Mouse (Mus musculus) cerebral cortex, adult 2 months (tissue): ENCODE data around the gene Alad.

ENCODE experiments used
- WGBS: fragments of 180-500 bp; shearing (Covaris S2); methylation state at CpG from one replicate; pipeline ENCODE4 v1.1.7; 2018; 5-methylcytosine and 5-hydroxymethylcytosine counted together

Alad gene

DNA sequence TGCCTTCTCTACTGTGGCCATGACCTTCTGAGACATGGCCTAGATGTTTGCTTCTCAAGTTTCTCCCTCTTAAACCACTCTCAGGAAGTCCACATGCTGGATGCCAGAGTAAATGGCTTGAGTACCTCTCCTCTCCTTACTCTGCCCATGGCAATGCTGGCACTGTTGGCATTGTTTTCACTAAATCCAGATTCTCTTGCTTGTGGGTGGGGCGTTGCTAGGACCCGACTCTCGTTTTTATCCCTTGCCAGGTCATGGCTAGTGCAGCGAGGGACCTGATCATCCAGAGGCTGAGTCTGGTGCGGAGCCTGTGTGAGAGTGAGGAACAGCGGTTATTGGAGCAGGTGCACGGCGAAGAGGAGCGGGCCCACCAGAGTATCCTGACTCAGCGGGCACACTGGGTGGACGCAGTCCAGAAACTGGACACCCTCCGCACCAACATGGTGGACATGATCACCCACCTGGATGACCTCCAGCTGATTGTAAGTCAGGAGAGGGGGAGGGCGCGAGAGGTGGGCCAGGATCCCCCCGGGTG lies 33.5 kb downstream of the Alad start:
- 91% methylated on average over 15 of the region's 15 CpGs for WGBS

DNA sequence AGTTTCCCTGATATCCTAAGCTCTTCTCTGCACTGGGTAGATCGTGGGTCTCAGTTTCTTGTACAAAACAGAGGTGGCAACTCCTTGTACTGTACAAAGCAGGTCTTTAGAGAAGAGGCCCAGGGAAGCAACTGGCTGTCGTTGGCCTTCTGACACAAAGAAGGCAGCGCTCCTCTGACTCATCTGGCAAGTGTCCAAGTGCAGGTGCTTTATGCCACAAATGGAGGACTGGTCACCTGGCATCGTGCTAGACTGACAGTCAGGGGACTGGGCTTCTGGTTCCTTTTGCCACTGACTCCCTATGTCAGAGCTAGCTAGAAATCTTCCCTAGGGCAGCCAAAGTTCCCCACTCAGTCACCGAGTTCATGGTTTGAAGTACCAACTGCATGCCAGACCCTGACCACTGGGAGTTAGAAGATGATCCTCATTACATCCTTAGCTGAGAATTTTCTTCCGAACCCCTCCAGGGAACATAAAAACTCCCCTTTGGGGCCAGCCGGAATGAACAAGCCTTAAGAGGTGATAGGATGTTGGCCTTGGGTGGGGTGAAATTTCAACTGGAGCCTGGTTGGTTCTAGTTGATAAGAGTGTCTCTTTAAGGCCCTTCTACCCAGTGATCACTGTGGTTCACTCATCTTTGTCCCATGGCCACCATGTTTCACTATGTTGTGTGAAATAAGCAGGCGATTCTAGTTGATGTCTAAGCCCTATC lies 34.1 kb downstream of the Alad start:
- 91% methylated on average over 8 of the region's 8 CpGs for WGBS

DNA sequence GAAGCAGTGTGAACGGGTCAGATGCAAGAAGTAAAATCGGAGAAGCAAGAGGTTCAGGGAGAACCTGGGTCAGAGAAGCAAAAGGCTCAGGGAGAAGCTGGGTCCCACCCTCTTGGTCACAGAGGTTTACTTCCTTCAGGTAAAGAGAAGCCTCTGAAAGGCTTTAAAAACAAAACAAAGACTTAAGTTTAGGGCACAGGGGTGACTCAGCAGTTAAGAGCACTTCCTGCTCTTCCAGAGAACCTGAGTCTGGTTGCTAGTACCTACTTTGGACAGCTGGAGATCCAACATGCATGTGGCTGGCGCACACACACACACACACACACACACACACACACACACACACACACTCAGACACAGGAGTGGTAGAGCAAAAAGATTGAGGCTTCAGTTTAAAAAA lies 34.8 kb downstream of the Alad start:
- WGBS: 83% methylated on average over 3 of the region's 3 CpGs

DNA sequence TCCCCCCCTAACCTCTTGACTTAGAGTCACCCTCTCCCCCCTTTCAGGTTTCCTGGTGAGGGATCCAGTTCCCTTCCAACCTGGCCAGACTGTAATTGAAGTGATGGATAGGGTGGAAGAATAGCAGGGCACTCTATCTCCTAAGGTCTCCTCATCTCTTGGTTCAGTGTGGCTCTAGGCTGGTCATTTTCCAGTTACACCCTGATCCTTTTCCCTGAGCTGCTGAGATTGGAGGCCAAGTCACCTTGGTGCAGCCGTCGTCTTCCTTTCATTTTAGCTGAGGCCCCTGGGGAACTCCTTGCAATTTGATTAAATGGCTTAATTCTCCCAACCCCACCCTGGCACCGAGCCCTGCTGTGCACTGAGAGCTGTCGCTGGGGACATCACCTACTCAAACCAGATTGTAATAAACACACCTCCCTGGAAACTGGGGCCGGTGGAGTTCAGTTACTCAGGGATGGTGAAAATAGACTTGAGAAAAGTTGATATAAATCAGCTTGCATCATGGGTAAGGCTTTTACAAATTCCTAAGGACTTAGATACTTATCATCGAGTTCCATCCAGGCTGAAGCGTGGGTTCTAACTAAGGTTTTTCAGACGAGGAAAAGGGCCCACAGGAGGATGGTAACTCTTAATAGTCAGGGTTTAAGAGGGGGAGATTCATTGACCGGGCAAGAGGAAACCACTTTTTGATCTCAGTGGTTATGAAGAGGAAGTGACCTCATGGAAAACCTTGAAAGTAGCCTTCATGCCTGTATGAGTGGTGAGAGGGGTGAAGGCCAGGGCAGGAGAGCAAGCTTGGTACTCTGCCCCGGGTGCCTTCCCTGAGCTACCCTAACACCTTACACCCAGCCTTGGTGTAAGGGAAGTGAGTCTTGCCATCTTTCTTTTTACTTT lies 38.8 kb downstream of the Alad start:
- 58% methylated on average over 10 of the region's 10 CpGs for WGBS

DNA sequence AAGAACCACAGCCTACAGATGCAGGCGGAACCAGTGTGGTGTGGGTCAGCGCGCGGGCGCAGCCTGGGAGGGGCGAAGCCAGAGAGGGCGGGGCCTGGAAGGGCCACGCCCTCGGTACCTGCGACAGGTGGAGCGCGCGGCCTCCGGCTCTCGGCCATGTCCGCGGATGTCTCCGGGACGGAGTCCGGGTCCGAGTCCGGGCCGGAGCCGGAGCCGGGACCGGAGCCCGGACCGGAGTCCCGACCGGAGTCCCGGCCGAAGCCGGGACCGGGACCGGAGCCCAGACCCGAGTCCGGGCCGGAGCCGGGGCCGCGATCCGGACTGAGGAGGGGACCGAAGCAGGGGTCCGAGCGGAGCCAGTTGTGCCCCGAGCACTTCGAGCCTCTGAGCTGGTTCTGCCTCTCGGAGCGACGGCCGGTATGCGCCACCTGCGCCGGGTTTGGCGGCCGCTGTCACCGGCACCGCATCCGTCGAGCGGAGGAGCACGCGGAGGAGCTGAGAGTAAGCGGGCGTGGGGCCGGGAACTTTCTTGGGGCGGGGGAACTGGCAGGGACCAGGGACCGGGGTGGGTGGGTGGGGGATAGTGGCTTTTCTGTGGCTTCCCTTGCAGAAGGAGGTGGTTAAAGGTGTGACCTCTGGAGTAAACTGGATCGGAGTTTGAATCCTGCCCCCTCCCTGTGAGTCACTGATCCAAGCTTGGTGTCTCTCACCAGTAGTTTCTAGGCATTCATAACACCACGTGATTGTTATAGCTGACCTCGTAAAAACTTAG lies 39.6 kb downstream of the Alad start, which contains the start of gene Bspry:
Gene Bspry, plus strand, starts transcription at position 117 of the 772 bp plus-strand sequence.
- 4% methylated on average over 71 of the region's 71 CpGs for WGBS

DNA sequence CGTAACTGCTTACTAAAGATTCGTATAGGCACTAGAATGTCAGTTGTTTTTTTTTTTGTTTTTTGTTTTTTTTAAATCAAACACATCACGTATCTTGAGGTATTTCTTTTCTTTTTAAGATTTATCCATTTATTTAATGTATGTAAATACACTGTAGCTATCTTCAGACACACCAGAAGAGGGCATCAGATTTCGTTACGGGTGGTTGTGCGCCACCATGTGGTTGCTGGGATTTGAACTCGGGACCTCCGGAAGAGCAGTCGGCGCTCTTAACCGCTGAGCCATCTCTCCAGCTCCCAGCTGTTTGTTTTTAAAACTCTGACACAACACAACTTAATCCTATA lies 40.2 kb downstream of the Alad start:
- WGBS: 10% methylated on average over 11 of the region's 11 CpGs

DNA sequence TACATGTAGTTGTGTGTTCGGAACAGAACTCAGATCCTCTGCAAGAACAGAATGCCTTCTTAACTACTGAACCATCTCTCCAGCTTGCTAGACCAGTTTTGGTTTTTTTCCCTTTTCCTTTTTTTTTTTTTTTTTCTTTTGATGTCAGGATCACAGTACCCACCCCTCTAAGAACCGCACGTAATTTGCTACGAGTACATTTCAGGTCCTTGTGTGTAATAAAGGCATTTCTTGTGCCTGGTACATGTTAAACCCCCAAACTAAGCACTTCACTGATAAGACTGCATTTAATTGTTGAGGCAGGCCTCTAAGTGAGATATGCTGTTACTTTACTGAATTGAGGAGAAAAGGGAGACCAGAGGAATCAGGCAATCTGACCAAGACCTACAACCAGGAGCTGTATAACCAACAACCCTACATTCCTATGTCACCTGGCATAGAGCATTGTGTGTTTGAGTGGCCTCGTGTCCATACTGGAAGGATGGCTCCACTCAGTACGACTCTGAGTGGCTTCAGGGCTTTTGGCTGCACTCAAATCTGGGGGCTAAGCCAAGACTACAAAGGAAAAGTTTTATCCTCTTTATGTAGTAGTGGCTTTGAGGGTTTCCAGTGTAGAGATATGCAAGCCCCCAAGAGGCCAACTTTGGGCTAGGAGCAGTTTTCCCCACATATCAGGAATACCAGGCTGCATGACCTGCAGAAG lies 42.0 kb downstream of the Alad start:
- 88% methylated on average over 6 of the region's 6 CpGs for WGBS

DNA sequence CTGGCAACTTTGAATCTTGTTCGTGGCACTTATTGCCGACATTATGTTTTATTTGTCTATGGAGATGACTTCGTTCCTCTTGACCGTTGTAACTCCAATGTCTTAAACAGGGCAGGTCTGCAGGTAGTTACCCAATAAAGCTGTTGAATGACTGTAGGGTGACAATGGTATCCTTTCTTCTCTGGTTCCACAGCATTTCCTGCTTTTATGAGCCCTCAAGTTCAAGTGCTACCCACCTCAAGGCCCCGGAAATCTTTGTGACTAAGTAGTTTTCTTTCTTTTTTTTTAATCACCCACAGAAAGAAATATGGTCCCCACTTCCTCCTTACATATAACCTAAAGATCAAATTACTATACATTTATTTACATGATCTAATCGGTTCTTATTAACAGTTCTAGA lies 43.9 kb downstream of the Alad start:
- 94% methylated on average over 6 of the region's 6 CpGs for WGBS

DNA sequence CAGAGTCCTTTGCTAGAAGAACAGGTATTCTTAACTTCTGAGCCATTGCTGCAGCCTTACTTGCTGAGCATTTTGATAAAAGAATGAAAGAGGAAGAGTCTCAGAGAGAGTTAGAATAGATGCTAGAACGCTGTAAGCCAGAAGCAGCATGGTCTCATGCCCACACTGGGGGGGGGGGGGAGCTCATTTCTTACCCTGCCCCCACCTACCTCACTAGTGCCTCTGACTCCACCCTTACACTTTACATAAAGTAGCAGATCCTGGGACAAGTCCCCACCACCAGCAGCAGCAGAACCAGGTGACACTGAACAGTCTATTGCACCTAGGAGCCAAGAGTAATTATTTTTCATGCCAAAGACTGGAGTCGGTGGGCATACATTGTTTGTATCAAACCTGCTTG lies 44.6 kb downstream of the Alad start:
- 78% methylated on average over 2 of the region's 2 CpGs for WGBS

DNA sequence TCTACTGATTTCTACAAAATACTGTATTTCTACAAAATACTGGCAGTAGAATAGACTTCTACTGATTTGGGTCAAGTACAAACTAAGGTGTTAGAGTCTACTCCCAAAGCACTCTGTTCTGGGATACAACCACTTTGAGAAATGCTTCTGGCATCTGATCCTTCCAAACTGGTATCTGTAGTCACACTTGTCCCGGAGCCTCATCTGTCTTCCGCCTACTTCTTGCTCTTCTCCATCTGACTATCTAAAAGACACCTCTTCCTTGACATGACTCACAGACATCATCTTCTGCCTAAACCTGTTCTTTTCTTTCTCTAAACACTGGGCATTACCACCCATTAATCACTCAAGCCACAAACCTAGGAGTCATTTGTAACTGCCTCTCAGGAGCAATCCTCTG lies 47.6 kb downstream of the Alad start:
- 64% methylated on average over 2 of the region's 2 CpGs for WGBS

DNA sequence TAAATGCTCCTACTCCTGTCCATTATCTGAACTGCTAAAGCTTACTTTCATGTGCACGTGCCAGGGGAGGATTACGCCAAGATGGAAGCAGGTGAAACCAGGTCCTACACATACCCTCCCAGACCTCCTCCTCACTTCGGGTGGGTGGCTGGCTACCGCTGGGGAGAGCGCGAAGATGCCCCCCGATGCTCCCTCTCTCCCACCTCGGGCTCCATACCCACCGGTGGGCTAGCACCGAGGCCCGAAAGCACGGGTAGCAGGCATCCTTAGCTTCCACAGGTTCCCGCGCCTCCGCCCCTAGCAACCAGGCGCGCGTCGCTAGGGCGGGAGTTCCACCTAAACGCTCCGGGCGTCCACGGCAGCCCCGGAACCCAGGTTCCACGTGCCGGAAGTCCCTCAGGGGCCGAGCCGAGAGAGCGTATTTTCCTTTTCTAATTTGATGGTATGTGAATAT lies 49.1 kb downstream of the Alad start, which contains the start of gene Wdr31:
Gene Wdr31, minus strand, starts transcription at position 299 of the 454 bp plus-strand sequence.
- under 1% methylated on average over 30 of the region's 30 CpGs for WGBS

DNA sequence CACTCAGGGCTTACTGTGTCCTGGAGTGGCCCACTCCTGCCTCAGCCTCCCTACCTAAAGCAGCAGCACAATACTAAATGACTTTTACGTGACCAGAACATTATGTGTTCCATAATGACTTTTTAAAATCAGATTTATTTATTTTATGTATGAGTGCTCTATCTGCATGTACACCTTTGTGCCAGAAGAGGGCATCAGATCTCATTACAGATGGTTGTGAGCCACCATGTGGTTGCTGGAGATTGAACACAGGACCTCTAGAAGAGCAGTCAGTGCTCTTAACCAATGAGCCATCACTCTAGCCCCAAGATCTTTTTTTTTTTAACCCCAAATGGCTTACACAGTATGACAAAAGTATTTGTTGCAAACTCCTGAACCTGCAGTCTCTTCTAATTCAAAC lies 51.6 kb downstream of the Alad start:
- WGBS: 94% methylated on average over 1 of the region's 1 CpGs

DNA sequence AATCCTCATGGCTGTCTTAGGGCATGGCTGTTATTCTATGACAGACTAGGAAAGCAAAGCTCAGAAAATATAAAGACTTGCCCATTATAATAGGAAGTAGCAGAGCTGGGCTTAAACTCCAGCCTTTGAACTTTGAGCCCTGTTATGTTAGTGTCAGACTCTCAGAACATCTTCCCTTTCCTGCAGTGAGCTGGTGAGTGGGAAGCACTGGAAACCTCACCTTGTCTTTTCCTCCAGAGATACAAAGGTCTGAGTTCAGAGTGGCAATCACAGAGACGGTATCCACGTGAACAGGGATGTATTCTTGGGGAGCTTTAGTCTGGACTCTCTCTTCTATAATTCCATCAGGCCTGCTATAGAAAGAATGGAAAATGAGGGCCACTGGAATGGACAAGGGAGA lies 56.6 kb downstream of the Alad start:
- 84% methylated on average over 2 of the region's 2 CpGs for WGBS

DNA sequence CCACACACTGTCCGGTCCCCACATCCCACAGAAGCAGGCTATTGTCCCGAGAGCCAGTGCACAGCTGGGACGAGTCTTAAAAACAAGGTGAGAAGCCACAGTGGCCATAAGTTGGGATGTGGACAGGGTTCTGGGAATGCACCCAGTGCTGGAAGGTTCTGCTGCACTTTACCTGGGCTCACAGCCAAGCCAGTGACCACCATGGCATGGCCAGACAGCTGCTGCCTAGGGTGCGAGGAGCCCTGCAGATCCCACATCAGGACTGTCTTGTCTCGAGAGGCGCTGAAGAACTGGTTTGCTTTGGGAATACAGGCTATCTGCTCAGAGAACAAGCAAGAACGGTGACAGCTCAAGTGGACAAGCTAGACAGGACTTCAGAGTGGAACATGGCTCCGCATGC lies 59.4 kb downstream of the Alad start:
- WGBS: 95% methylated on average over 8 of the region's 8 CpGs
